Mouse (Mus musculus): ENCODE data around the gene Casr. TPM values are rescaled to one million over a fixed set of nuclear protein-coding genes. Genes with fewer than 3 reads are reported as not detected.

Casr gene
- total RNA-seq, 2 experiments from 2014 or later, result 0.43 to 0.94 TPM

- no peak for DNase-seq
These were observed 45.6 kb downstream of the Casr start for GRCm38 (mm10) chr16:36516355-36516754.

GRCm38 (mm10) chr16:36507300-36507699 is 54.6 kb downstream of the Casr start:
- DNase-seq, result no peak

GRCm38 (mm10) chr16:36506827-36507226 is 55.1 kb downstream of the Casr start:
- DNase-seq, result no peak

GRCm38 (mm10) chr16:36505913-36506312 is 56.0 kb downstream of the Casr start:
- DNase-seq, result no peak

- DNase-seq, result no peak
These were observed 56.8 kb downstream of the Casr start for GRCm38 (mm10) chr16:36505134-36505533.

- no peak for DNase-seq
These were observed 59.7 kb downstream of the Casr start for GRCm38 (mm10) chr16:36502286-36502685.

- no peak for DNase-seq
These were observed 69.5 kb downstream of the Casr start for GRCm38 (mm10) chr16:36492420-36492819.

GRCm38 (mm10) chr16:36476866-36477265 is 85.1 kb downstream of the Casr start:
- DNase-seq, result no peak

GRCm38 (mm10) chr16:36475530-36475929 is 86.4 kb downstream of the Casr start:
- no peak for DNase-seq

GRCm38 (mm10) chr16:36474849-36475248 is 87.1 kb downstream of the Casr start:
- DNase-seq, result no peak

- no peak for DNase-seq
These were observed 88.4 kb downstream of the Casr start for GRCm38 (mm10) chr16:36473217-36474216.

GRCm38 (mm10) chr16:36471066-36471633 is 90.8 kb downstream of the Casr start:
- DNase-seq, result no peak

GRCm38 (mm10) chr16:36469955-36470478 is 91.9 kb downstream of the Casr start:
- DNase-seq, result no peak

GRCm38 (mm10) chr16:36469367-36469766 is 92.6 kb downstream of the Casr start:
- DNase-seq, result no peak

GRCm38 (mm10) chr16:36468862-36469261 is 93.1 kb downstream of the Casr start:
- DNase-seq, result no peak

GRCm38 (mm10) chr16:36467936-36468335 is 94.0 kb downstream of the Casr start:
- DNase-seq, result no peak

GRCm38 (mm10) chr16:36465436-36465835 is 96.5 kb downstream of the Casr start:
- no peak for DNase-seq

- no peak for DNase-seq
These were observed 97.9 kb downstream of the Casr start for GRCm38 (mm10) chr16:36464076-36464475.

GRCm38 (mm10) chr16:36460426-36460825 is 101.5 kb downstream of the Casr start:
- DNase-seq, result no peak

GRCm38 (mm10) chr16:36455342-36455802 is 106.6 kb downstream of the Casr start, which contains the start of gene Stfa3:
Gene Stfa3 (minus strand): TSS chr16:36455392.
- no peak for DNase-seq

All from gastrocnemius, postnatal 25 days (tissue).